Mouse (Mus musculus) bone marrow, adult 2 months (tissue): ENCODE results near the gene Gm10447.

ENCODE experiments used
- CTCF ChIP-seq: fragments of 200-500 bp; IDR thresholded peaks from 2 replicates; pipeline ENCODE4 v1.5.1; 2011; ENCODE audit warnings: low read length, control low read depth; ENCODE audit not compliant: control insufficient read depth, insufficient read depth
- POLR2A ChIP-seq: fragments of 200-500 bp; IDR thresholded peaks from 2 replicates; pipeline ENCODE4 v1.6.1; 2011; ENCODE audit warnings: low read depth, mild to moderate bottlenecking, control low read depth, low read length, borderline replicate concordance; ENCODE audit not compliant: control insufficient read depth

GRCm38 (mm10) chr11:53481088-53481730 is 24.3 kb upstream of the Gm10447 start:
- TF ChIP-seq CTCF (no peak), POLR2A (no peak)
